Mouse (Mus musculus) megakaryocyte-erythroid progenitor cell, adult 5 weeks (primary cell): Measurements from ENCODE around the gene Xlr5a. TPM values are rescaled to one million over a fixed set of nuclear protein-coding genes. Genes with fewer than 3 reads are reported as not detected.

Source experiments
- polyA plus RNA-seq: library from polyadenylated mRNA; stranded (reverse); fragments of >175 nt; gene quantifications from 2 replicates; pipeline ENCODE4 v1.2.3, GENCODE M21; 2012

The Xlr5a gene
- not detected in 2 replicates for polyA plus RNA-seq

DNA sequence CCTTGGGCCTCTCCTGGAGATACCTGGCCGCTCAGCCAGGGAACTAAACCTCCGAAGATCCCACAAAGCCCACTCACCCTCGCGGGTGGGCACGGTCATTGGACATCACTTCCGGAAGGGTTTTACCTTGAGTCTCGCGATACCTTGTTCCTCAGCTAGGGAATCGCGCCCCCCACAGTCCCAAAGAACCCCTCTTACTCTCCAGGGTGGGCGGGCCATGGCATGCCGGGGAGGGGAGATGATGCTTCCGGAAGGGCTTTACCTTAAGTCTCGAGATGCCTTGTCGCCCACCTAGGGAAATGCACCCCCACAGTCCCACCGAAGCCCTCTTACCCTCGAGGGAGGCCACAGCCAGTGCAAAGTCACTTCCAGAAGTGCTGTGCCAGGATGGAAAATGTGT is at the start of gene Xlr5a, which contains the start of gene Xlr5c:
Gene Xlr5a, minus strand, starts transcription at position 101 of the 400 bp plus-strand sequence.
Gene Xlr5c, minus strand, starts transcription at position 101 of the 400 bp plus-strand sequence.

DNA sequence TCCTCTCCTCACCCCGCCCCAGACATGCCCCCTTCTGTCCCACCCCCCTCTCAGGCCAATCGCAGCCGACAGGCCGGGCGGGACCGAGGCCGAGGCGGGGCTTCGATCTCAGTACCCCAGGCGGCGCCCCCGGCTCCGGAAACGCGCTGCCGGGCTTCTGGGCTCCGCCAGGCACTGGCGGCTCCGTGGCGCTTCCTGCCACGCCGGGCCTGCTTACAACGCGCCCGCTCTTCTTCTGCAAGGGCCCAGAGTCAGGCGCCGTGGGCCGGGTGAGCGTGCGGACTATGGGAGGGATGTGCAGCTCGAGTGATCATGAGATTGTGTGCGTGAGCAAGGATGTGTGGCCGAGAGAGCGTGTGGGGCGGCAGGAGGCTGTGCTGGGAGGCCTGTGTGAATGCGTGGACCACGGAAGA is 49.7 kb upstream of the Xlr5a start, which contains the start of gene Zfp275:
Gene Zfp275, plus strand, starts transcription at position 139 of the 413 bp plus-strand sequence.

DNA sequence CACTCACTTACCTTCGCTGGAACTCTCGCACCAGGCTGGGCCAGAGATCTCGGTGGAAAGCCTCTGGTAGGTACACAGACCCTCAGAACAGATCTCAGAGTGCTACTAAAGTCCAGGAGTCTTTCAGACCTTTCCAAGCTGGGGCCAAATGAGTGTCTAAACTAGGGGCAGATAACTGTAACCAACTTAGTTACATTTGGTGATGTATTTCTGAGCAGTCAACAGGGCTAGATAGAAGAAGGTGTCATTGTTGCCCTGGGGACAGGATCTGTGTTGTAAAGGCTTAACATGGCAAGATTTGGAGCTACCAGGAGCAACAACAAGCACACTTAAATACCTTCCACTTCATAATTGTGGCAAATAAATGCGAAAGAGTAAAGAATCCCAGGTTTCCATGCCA is 44.0 kb upstream of the Xlr5a start, which contains the start of gene Gm45015:
Gene Gm45015, minus strand, starts transcription at position 101 of the 400 bp plus-strand sequence.

DNA sequence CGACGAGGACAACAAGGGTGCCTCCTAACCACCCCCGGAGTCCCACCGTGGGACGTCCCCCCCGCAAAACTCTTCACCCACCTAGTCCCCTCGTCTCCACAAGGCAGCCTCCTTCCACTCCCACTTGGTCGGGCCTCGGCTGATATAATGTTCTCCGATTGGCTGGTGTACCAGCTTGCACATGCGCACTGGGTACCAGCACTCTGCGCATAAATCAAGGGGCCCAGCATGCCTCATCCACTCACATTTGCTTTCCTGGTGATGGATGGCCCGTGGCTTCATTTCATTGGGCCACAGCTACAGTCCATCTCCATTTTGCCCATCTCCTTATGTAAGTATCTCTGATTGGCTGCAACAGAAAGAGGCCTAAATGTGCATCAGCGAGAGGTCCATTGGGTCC is 27.5 kb downstream of the Xlr5a start, which contains the start of gene Xlr3c:
Gene Xlr3c, minus strand, starts transcription at position 121 of the 400 bp plus-strand sequence.

DNA sequence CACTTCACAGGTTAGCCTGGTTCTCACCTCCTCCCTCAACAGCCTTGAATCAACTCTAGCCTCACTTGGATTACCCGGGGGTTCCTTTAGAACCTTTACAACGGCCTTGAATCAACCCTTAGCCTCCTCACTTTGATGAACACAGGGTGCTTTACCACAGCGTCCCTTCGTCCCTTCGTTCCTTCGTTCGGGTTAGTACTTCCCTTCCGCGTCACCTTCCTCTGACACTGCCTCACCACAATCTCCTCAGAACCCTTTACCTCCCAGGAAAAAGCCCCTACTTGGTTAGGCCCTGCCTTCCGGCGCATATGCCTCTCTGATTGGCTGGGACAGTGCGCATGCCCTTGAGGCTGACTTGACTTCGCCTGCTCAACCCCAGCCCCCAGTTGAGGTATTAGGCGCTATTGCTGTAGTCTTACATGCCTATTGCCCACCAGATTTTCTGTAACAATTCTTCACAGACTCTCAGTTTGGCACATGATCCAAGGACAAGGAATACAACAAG is 49.9 kb downstream of the Xlr5a start, which contains the start of gene Xlr4c:
Gene Xlr4c, minus strand, starts transcription at position 310 of the 505 bp plus-strand sequence.

DNA sequence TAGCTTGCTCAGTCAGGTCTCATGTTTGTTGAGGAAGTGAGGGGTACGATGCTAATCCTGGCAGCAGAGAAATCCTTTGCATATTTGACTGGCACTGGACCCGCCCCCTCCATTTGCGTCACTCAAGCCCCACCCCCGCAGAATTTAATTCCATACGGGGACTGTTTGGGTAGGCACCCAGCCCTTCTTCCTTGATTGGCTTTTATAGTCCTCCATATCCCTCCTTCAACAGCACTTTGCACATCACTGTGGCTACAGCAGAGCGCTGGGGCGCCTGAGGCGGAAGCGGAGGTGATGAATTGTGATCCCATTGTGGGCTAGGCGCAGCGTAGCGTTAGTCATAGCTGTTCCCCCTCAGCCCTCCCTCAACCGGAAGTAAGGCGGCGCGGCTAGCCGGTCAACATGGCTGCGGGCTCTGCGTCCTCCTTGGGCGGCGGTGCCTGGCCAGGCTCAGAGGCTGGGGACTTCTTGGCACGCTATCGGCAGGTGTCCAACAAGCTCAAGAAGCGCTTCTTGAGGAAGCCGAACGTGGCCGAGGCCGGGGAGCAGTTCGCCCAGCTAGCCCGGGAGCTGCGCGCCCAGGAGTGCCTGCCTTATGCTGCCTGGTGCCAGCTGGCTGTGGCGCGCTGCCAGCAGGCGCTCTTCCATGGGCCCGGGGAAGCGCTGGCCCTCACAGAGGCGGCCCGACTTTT is 64.7 kb downstream of the Xlr5a start, which contains the start of gene F8a:
Gene F8a, plus strand, starts transcription at position 378 of the 692 bp plus-strand sequence.

DNA sequence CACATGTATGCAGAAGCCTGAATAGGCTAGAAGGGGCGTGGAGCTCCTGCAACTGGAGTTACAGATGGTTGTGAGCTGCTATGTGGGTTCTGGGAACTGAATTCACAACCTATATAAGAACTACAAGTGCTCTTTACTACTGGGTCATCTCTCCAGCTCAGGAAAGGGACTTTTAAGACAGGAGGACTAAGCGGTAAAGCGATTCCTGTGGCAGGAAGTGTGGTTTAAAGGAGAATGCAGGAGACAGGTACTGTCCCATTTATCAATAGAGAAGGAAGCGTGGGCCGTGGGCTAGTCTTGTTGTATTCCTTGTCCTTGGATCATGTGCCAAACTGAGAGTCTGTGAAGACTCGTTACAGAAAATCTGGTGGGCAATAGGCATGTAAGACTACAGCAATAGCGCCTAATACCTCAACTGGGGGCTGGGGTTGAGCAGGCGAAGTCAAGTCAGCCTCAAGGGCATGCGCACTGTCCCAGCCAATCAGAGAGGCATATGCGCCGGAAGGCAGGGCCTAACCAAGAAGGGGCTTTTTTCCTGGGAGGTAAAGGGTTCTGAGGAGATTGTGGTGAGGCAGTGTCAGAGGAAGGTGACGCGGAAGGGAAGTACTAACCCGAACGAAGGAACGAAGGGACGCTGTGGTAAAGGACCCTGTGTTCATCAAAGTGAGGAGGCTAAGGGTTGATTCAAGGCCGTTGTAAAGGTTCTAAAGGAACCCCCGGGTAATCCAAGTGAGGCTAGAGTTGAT is 78.8 kb downstream of the Xlr5a start, which contains the start of gene Xlr4b:
Gene Xlr4b, plus strand, starts transcription at position 515 of the 746 bp plus-strand sequence.

DNA sequence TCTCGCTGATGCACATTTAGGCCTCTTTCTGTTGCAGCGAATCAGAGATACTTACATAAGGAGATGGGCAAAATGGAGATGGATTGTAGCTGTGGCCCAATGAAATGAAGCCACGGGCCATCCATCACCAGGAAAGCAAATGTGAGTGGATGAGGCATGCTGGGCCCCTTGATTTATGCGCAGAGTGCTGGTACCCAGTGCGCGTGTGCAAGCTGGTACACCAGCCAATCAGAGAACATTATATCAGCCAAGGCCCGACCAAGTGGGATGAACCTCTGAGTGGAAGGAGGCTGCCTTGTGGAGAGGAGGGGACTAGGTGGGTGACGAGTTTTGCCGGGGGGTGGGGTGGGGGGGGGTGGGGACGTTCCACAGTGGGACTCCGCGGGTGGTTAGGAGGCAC is 100.8 kb downstream of the Xlr5a start, which contains the start of gene Xlr3b:
Gene Xlr3b, plus strand, starts transcription at position 274 of the 400 bp plus-strand sequence.

DNA sequence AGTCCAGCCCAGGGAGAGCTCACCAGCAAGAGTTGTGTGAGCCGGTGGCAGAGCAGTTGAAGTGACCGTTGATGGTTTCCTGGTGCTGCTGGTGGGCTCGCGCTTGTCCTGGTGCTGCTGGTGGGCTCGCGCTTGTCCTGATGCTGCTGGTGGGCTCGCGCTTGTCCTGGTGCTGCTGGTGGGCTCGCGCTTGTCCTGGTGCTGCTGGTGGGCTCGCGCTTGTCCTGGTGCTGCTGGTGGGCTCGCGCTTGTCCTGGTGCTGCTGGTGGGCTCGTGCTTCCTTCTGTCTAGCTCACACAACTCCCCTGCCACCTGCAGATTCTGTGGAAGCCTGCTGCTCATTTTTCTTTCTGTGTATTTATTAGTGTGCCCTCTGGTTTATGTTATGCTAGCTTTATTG is 115.9 kb downstream of the Xlr5a start, which contains the start of gene Spin2d:
Gene Spin2d, minus strand, starts transcription at position 101 of the 400 bp plus-strand sequence.

DNA sequence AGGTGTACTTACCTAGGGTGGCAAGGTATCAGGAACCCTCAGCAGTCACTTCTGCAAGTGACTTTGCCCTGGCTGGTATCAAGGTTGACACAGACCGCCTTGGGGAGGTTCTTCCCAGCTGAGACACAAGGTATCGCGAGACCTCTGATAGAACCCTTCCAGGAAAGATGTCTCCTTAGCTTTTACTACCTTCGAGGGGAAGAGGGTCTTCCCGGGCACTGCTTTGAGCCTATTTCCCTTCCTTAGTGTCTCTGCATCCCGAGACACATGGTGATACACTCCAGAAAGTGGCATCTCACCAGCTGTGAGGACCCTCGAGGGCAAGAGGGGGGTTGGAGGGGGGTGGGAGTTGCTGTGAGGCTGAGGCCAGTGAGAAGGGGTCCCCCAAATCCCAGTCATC is 143.4 kb downstream of the Xlr5a start, which contains the start of gene DXBay18:
Gene DXBay18, minus strand, starts transcription at position 101 of the 400 bp plus-strand sequence.

DNA sequence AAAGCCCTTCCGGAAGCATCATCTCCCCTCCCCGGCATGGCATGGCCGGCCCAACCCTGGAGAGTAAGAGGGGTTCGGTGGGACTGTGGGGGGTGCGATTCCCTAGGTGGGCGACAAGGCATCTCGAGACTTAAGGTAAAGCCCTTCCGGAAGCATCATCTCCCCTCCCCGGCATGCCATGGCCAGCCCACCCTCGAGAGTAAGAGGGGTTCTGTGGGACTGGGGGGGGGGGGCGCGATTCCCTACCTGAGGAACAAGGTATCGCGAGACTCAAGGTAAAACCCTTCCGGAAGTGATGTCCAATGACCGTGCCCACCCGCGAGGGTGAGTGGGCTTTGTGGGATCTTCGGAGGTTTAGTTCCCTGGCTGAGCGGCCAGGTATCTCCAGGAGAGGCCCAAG is 144.3 kb downstream of the Xlr5a start, which contains the start of gene Xlr5b:
Gene Xlr5b, plus strand, starts transcription at position 301 of the 400 bp plus-strand sequence.

DNA sequence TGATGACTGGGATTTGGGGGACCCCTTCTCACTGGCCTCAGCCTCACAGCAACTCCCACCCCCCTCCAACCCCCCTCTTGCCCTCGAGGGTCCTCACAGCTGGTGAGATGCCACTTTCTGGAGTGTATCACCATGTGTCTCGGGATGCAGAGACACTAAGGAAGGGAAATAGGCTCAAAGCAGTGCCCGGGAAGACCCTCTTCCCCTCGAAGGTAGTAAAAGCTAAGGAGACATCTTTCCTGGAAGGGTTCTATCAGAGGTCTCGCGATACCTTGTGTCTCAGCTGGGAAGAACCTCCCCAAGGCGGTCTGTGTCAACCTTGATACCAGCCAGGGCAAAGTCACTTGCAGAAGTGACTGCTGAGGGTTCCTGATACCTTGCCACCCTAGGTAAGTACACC is 176.0 kb downstream of the Xlr5a start, which contains the start of gene Gm14685:
Gene Gm14685, plus strand, starts transcription at position 301 of the 400 bp plus-strand sequence.

DNA sequence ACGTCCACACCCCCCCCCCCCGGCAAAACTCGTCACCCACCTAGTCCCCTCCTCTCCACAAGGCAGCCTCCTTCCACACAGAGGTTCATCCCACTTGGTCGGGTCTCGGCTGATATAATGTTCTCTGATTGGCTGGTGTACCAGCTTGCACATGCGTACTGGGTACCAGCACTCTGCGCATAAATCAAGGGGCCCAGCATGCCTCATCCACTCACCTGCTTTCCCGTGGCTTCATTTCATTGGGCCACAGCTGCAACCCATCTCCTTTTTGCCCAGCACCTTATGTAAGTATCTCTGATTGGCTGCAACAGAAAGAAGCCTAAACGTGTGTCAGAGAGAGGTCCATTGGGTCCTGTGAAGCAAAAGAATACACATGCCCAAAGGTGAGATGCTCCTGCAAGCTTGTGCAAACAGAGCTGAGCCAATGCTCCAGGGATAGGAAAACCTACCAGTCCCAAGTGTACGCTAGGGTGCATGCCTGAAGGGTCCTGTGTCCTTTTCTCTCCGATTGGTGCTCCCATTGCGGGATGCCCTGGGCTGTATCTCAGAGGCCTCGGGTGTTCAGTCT is 195.8 kb downstream of the Xlr5a start, which contains the start of gene Xlr3a:
Gene Xlr3a, minus strand, starts transcription at position 155 of the 568 bp plus-strand sequence.

DNA sequence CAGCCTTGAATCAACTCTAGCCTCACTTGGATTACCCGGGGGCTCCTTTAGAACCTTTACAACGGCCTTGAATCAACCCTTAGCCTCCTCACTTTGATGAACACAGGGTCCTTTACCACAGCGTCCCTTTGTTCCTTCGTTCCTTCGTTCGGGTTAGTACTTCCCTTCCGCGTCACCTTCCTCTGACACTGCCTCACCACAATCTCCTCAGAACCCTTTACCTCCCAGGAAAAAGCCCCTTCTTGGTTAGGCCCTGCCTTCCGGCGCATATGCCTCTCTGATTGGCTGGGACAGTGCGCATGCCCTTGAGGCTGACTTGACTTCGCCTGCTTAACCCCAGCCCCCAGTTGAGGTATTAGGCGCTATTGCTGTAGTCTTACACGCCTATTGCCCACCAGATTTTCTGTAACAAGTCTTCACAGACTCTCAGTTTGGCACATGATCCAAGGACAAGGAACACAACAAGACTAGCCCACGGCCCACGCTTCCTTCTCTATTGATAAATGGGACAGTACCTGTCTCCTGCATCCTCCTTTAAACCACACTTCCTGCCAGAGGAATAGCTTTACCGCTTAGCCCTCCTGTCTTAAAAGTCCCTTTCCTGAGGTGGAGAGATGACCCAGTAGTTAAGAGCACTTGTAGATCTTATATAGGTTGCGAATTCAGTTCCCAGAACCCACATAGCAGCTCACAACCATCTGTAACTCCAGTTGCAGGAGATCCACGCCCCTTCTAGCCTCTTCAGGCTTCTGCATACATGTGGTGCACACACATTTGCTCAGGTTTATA is 210.3 kb downstream of the Xlr5a start, which contains the start of gene Xlr4a:
Gene Xlr4a, minus strand, starts transcription at position 212 of the 789 bp plus-strand sequence.

DNA sequence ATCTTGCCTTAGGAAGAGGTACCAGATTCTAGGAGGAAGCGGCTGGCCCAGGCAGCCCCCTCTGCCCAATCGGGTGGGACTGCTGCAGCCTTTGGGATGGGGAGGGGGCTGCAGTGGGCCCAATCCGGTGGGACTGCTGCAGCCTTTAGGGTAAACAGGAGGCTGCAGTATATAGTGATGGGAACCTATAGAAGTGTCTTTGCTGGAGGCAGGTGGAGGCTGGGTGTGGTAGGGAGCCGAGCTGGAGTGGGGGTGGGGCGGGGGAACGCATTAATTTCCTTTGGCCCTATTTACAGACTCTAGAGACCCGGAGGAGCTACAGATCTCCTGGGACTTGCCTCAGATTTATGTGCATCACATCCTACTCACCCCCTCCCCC is 228.4 kb downstream of the Xlr5a start, which contains the start of gene Pnma3:
Gene Pnma3, plus strand, starts transcription at position 373 of the 379 bp plus-strand sequence.

Other genes with a start within 250 kb of the Xlr5a start
- gene Pnma3, start 228.2 kb downstream of the Xlr5a start, polyA plus RNA-seq: not detected in 2 replicates
- gene Xlr4a, start 210.5 kb downstream of the Xlr5a start, polyA plus RNA-seq: 1.5 and 1.6 TPM in 2 replicates
- 0.03 and 0.31 TPM in 2 replicates for gene Xlr3a, start 195.9 kb downstream of the Xlr5a start, polyA plus RNA-seq
- 0.03 and 0.30 TPM in 2 replicates for gene Gm14685, start 175.9 kb downstream of the Xlr5a start, polyA plus RNA-seq
- not detected in 2 replicates for gene Xlr5b, start 144.2 kb downstream of the Xlr5a start, polyA plus RNA-seq
- not detected in 2 replicates for gene DXBay18, start 143.5 kb downstream of the Xlr5a start, polyA plus RNA-seq
- gene Spin2d, start 116.0 kb downstream of the Xlr5a start, polyA plus RNA-seq: not detected in 2 replicates
- gene Xlr3b, start 100.8 kb downstream of the Xlr5a start, polyA plus RNA-seq: 0.12 and 0.24 TPM in 2 replicates
- gene Xlr4b, start 78.6 kb downstream of the Xlr5a start, polyA plus RNA-seq: 1.2 and 1.3 TPM in 2 replicates
- gene F8a, start 64.7 kb downstream of the Xlr5a start, polyA plus RNA-seq: 20.1 and 21.8 TPM in 2 replicates
- gene Xlr4c, start 49.8 kb downstream of the Xlr5a start, polyA plus RNA-seq: 0.97 and 1.8 TPM in 2 replicates
- gene Xlr3c, start 27.6 kb downstream of the Xlr5a start, polyA plus RNA-seq: 0.04 TPM in 1 of 2 replicates, not detected in the other
- gene Xlr5c, start within 50 bp of the Xlr5a start, polyA plus RNA-seq: not detected in 2 replicates
- gene Gm45015, start 43.9 kb upstream of the Xlr5a start, polyA plus RNA-seq: not detected in 2 replicates
- gene Zfp275, start 49.6 kb upstream of the Xlr5a start, polyA plus RNA-seq: 2.0 and 3.3 TPM in 2 replicates
- gene Gm18336, start 105.8 kb upstream of the Xlr5a start, polyA plus RNA-seq: 0.06 TPM in 1 of 2 replicates, not detected in the other
- 0.02 TPM in 1 of 2 replicates, not detected in the other for gene Zfp92, start 118.1 kb upstream of the Xlr5a start, polyA plus RNA-seq
- gene Trex2, start 142.4 kb upstream of the Xlr5a start, polyA plus RNA-seq: not detected in 2 replicates
- 4.3 and 6.6 TPM in 2 replicates for gene Haus7, start 166.1 kb upstream of the Xlr5a start, polyA plus RNA-seq
- 0.44 and 0.81 TPM in 2 replicates for gene Bgn, start 190.6 kb upstream of the Xlr5a start, polyA plus RNA-seq
- gene Atp2b3, start 210.1 kb upstream of the Xlr5a start, polyA plus RNA-seq: not detected in 2 replicates